Mouse (Mus musculus) spleen, postnatal 10 days (tissue): ENCODE measurements at regions not wholly inside any gene's neighbourhood (a gene's known extent, or its start where the extent isn't known, plus 50 kb on each side); places are given as distances from the start of the nearest gene placed in this dataset.
"Not testable (repeated sequence)": the region's sequence is repeated elsewhere in the genome, so short reads cannot be mapped to it uniquely, and the experiment has no call there.

Experiments
- DNase-seq, 2 experiments: peaks; one replicate each; pipeline ENCODE4 v3.0.0; 2021 to 2022; ENCODE audit warnings: low spot score in 2 of 2

DNA sequence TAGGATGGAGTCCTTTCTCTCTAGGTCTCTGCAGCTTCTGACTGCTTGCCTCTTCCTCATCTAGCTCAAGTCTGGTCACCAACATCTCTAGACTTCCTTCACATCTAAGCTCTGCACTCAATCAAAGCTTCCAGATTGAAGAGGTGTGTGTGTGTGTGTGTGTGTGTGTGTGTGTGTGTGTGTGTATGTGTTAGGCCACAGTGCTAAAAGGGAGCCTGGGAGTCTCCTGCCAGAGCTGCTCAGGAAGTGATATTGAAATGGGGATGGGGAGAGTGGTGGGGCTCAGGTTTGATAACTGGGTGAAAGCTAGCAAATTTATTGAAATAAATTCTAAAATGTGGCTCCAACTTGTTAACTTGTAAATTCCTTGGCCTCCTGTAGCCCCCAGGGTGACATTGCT, 73.3 kb downstream of the Gm31371 start:
- peak in 1 of 2 experiments; percentile 19 for DNase-seq

DNA sequence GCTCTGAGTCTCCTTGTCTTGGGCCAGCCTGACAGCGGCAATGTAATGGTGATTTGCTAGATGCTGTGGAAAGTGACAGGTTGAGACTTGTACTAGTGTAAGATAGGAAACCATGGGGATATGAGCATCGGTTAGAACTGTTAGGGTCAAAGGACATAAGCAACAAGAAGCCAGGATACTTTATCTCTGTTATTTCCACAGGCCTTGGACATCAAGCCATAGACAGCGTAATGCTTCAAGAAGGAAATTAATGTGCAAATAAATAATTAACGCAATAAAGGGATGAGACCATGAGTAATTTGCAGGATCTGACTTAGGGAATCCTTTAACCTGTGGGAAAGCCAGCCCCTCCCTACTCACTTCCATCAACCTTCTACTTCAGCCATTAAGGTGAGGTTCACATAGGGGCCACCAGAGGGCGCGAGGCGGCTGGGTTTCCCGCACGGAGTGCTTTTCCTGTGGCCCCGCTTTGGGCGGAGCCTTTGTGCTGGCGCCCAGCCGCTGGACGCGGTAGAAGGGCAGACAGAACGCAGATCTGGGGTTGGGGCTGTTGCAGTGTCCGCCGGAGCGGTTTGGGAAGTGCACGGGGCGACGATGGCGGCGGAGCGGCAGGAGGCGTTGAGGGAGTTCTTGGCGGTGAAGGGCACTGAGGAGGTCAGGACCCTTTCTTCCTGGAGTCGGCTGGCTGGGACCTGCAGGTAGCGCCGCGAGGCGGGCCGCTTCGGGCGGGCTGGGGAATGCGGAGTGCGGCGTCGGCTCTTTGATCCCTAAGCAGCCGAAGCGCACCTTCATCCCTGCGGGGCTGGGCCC, 76.5 kb downstream of the Gm31371 start:
- DNase-seq = peak; percentile 31 to 68

- peak in 1 of 2 experiments; percentile 13 for DNase-seq
Observed at GRCm38 (mm10) chr8:19980346-19980726, 77.1 kb downstream of the Gm31371 start.

GRCm38 (mm10) chr8:20008106-20008505, 104.9 kb downstream of the Gm31371 start:
- peak; percentile 16 to 37 for DNase-seq

- not testable (repeated sequence) for DNase-seq
Observed at GRCm38 (mm10) chr8:20010947-20011346, 107.8 kb downstream of the Gm31371 start.

DNA sequence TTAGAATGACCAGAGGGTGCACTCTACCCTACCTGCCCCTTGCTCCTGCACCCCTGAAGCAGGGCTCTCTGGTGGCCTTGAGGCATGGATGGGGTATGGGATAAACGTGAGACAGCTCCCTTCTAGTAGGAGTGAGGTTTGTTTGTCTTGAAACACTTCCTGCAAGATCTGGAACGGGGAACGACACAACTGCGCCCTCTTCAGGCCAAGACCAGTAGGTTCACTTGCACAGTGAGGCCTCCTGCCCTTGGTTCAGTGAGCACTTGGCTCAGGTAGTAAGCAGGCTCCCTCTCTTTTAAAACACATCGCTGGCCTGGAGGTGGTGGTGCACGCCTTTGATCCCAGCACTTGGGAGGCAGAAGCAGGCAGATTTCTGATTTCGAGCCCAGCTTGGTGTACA, 110.1 kb downstream of the Gm31371 start:
- peak in 1 of 2 experiments; percentile 37 for DNase-seq

DNA sequence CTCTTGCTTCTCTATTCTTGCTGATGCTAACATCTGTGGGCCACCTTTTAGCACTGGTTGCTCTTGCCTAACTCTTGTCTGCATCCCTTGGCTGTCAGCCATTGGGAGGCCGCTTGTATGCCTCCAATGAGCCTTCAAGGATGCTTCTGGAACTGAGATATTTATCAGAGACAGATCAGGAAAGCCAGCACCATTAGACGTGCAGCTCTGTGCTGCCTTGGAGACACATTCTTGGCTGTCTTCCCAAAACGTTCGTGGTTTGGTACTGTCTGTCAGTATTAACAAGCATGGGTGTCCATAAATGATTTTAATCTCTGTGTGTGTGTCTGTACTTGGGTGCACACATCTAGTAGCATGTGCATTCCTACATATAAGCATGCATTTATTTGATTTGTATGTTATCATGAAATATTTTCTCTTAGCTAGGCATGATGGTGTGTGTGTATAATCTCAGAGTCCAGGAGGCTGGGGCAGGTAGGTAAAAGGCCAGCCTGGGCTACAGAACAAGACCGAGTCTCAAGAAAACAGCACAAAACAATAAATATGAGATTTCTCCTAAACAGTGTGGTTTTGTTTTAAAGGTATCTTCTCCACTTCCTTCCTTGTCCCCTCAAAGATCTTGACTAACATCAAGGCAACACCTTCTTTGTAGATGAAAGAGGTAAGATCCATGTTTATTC, 111.4 kb downstream of the Gm31371 start:
- not testable (repeated sequence) for DNase-seq

GRCm38 (mm10) chr8:20015411-20016081, 112.4 kb downstream of the Gm31371 start:
- DNase-seq = not testable (repeated sequence)

- peak; percentile 24 to 30 for DNase-seq
Observed at GRCm38 (mm10) chr8:20016082-20016840, 113.1 kb downstream of the Gm31371 start.

DNA sequence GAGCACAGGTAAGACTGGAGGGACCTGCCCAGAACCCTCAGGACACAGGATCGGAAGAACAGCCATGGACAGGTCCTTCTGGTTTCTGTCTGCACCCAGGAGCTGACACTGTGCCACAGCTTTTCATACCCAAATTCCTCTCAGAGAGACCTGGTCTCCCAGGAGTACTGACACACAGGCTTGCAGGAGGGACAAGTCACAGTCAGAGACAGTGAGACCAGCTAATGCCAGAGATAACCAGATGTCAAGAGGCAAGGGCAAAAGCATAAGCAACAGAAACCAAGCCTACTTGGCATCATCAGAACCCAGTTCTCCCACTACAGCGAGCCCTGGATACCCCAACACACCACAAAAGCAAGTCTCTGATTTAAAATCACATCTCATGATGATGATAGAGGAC, 122.3 kb downstream of the Gm31371 start:
- not testable (repeated sequence) for DNase-seq

DNA sequence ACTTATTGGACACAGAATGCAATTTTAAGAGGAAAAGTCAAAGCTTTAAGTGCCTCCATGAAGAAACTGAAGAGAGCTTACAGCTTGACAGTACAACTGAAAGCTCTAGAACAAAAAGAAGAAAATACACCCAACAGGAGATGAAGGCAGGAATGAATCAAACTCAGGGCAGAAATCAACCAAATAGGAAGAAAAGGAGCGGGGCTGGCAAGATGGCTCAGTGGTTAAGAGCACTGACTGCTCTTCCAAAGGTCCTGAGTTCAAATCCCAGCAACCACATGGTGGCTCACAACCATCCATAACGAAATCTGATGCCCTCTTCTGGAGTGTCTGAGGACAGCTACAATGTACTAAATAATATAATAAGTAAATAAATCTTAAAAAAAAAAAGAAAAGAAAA, 124.8 kb downstream of the Gm31371 start:
- DNase-seq = peak in 1 of 2 experiments; percentile 34

DNA sequence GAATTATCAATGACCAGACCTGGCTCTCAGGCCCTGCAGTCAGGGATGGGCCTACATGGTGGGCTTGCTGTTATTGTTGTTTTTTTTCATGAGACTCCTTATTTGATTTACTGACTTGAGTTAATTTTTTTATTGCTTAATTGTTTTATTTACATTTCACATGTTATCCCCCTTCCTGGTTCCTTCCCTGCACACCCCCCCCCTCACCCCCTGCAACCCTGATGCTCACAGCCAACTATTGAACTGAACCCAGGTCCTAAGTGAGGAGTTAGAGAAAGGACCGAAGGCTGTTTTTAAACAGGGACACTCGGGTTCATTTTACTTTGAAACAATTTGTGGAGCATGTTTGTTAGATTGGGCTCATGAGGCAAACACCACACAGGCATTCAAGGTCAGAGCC, 126.9 kb downstream of the Gm31371 start:
- DNase-seq = not testable (repeated sequence)

DNA sequence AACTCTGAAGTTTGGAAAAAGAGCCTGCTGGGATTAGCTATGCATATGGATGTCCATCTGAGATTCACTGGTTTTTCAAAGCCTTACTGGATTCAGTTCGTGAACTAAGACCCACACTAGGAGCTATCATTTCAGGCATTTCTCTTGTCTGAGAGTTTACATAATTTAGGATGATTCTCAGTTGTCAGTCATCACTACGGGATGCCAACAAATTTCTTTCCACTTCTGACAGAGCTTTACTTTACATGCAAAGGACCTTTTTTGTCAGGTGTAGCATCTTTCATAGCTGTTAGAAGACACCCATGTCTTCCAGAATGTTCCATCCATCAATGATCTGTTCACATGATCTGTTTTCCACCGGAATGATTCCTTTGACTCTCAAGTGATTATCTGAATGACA, 154.4 kb downstream of the Gm31371 start:
- peak; percentile 12 to 14 for DNase-seq

GRCm38 (mm10) chr8:20098121-20098520, 194.9 kb downstream of the Gm31371 start:
- DNase-seq = not testable (repeated sequence)

DNA sequence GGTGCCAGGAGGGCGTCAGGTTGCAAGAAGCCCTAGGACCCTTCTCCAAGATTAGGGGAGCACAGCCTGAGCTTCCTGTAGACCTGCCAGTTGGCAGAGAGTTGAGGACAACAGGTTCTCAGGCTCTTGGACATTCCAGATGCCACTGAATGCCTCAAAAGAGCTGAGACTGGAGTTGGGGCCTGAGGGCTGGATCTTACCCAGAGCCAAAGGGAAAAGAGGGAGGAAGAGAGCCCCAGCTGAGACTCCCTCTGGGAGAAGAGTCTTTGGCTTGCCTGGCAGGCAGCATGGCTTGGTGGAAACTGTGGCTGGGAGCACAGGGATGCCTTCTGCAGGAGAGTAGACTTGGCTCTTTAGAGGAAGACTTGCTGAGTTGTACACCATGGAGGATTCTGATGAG, 197.0 kb downstream of the Gm31371 start:
- DNase-seq = not testable (repeated sequence)

DNA sequence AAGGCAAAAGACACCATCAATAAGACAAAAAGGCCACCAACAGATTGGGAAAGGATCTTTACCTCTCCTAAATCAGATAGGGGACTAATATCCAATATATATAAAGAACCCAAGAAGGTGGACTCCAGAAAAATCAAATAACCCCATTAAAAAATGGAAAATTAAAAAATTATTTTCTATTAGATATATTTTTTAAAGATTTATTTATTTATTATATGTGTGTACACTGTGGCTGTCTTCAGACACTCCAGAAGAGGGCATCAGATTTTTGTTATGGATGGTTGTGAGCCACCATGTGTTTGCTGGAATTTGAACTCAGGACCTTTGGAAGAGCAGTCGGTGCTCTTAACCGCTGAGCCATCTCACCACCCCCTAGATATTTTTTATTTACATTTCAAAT, 199.2 kb downstream of the Gm31371 start:
- not testable (repeated sequence) for DNase-seq

DNA sequence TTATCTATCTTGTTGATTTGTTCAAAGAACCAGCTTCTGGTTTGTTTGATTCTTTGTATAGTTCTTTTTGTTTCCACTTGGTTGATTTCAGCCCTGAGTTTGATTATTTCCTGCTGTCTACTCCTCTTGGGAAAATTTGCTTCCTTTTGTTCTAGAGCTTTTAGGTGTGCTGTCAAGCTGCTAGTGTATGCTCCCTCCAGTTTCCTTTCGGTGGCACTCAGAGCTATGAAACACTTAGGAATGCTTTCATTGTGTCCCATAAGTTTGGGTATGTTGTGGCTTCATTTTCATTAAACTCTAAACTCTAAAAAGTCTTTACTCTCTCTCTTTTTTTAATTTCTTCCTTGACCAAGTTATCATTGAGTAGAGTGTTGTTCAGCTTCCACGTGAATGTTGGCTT, 204.0 kb downstream of the Gm31371 start:
- DNase-seq = not testable (repeated sequence)

DNA sequence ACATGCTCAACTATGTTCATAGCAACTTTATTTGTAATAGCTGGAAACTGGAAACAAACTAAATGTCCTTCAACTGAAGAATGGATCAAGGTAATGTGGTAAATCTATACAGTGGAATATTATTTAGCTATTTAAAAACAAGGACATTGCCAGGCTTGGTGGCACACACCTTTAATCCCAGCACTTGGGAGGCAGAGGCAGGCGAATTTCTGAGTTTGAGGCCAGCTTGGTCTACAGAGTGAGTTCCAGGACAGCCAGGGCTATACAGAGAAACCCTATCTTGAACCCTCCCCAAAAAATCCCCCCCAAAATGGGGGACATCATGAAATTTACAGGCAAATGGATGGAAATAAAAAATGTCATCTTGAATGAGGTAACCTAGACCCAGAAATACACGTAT, 213.6 kb downstream of the Gm31371 start:
- peak in 1 of 2 experiments; percentile 10 for DNase-seq

DNA sequence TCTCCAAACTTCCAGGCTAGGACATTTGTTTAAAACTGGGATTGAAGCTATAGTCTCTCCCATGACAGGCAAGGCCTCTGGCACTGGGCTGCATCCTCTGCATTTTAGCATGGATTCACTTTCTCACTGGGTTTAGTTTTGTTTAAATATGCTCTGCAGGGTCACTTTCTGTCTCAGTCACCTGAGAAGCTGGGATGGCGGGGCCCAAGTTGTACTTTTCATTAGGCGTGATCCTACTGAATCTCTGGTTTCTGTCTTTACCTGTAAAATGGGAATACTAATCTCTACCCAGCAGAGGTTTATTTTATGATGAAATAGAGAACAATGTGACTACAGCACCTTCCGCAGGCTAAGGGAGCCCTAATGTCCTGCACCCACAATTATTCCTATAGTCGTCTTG, 216.4 kb downstream of the Gm31371 start:
- not testable (repeated sequence) for DNase-seq

DNA sequence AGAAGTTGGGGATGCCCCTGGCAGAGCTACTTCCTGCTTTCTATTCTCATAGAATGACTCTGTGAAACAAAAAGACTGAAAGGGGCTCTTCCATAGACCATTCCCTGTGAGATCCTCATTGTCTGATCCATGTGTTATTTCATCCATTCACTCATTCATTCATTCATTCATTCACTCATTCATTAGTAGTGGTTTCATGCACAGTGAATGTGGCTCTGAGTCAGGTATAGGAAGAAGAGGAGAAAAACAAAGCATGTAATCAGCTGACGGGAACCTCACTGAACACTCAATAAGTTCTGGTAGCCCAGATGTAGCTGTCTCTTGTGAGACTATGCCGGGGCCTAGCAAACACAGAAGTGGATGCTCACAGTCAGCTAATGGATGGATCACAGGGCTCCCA, 217.0 kb downstream of the Gm31371 start:
- not testable (repeated sequence) for DNase-seq

GRCm38 (mm10) chr8:20121391-20121909, 218.3 kb downstream of the Gm31371 start:
- peak in 1 of 2 experiments; percentile 14 for DNase-seq
